Mouse (Mus musculus) bone marrow, adult 2 months (tissue): ENCODE data around the gene Asb2. TPM values are rescaled to one million over a fixed set of nuclear protein-coding genes. Genes with fewer than 3 reads are reported as not detected.

Experiments used
- H3K27ac ChIP-seq: fragments of 200-500 bp; 2 replicates; pipeline ENCODE4 v1.5.1; 2012; ENCODE audit warnings: low read depth, mild to moderate bottlenecking, control low read depth, inconsistent platforms, low read length; ENCODE audit not compliant: control insufficient read depth, poor library complexity, insufficient read depth
- H3K4me1 ChIP-seq: fragments of 200-500 bp; 2 replicates; pipeline ENCODE4 v1.6.1; 2011; ENCODE audit warnings: low read length; ENCODE audit not compliant: control insufficient read depth, insufficient read depth
- H3K4me3 ChIP-seq: fragments of 200-500 bp; replicated peaks from 2 replicates; pipeline ENCODE3; 2011; ENCODE audit warnings: mild to moderate bottlenecking, low read depth, low read length, control low read depth; ENCODE audit not compliant: control insufficient read depth
- CTCF ChIP-seq: fragments of 200-500 bp; IDR thresholded peaks from 2 replicates; pipeline ENCODE4 v1.5.1; 2011; ENCODE audit warnings: low read length, control low read depth; ENCODE audit not compliant: control insufficient read depth, insufficient read depth
- POLR2A ChIP-seq: fragments of 200-500 bp; IDR thresholded peaks from 2 replicates; pipeline ENCODE4 v1.6.1; 2011; ENCODE audit warnings: low read depth, mild to moderate bottlenecking, control low read depth, low read length, borderline replicate concordance; ENCODE audit not compliant: control insufficient read depth
- WGBS: fragments of 180-500 bp; shearing (Covaris S2); methylation state at CpG from one replicate; pipeline ENCODE4 v1.1.7; 2018; 5-methylcytosine and 5-hydroxymethylcytosine counted together
- polyA plus RNA-seq: library from polyadenylated mRNA; stranded (reverse); fragments of >200 nt; gene quantifications from 2 replicates; pipeline ENCODE4 v1.2.4, GENCODE M21; 2011; ENCODE audit warnings: low replicate concordance; ENCODE audit not compliant: missing spikeins, insufficient read depth, insufficient read length

The Asb2 gene
- polyA plus RNA-seq, 1 experiment: 2.8 TPM

DNA sequence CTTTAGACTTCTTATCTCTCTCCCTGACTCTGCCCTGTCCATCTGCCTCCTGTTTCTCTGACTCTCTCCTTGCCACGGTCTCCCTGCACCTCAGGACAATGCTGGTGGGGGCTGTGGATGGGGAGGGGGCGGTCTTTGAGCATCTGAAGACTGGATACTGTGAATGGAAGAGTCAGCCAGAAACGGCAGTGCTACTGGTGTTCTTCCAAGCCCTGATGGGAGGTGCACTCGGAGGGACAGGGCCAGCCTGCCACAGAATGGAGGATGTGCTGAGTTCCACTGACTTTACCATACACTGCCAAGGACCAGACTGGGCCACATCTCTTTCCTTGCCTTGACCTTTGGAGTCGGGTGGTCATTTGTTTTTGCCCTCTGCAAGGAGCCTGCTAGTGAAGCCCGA, 72.9 kb downstream of the Asb2 start:
- H3K4me1 ChIP-seq: no peaks in the 10 kb centered on the region; the same call in 1 of the 2 replicates
- 60% methylated on average over 6 of the region's 6 CpGs for WGBS
- no peak overlapping the region for H3K4me3 ChIP-seq
- no peak for TF ChIP-seq POLR2A
- no peak for TF ChIP-seq CTCF
- no peak overlapping the region for H3K27ac ChIP-seq

DNA sequence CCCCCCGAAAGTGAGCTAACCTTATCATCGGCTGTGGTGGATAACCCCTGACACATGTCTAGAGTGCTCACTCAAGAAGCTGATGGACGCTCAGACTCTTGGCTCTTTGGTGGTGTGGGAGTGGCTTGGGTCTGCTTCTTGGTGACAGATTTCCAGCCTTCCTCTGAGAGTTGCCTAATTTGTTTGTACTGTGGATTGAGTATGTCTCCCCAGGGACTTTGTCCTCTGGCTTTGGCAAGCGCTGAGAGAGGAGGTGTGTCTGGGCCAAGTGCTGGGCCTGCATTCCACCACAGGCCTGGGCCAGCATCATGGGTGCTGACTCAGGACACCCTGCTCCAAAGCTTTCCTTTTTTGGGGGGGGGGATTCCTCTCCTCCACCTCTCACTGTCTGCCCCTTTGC, 73.9 kb downstream of the Asb2 start:
- TF ChIP-seq POLR2A (no peak), CTCF (no peak)
- WGBS: 64% methylated on average over 4 of the region's 4 CpGs
- Histone ChIP-seq H3K4me3 (no peak overlapping the region), H3K27ac (no peak overlapping the region), H3K4me1 (no peaks in the 10 kb centered on the region; the same call in 1 of the 2 replicates)

DNA sequence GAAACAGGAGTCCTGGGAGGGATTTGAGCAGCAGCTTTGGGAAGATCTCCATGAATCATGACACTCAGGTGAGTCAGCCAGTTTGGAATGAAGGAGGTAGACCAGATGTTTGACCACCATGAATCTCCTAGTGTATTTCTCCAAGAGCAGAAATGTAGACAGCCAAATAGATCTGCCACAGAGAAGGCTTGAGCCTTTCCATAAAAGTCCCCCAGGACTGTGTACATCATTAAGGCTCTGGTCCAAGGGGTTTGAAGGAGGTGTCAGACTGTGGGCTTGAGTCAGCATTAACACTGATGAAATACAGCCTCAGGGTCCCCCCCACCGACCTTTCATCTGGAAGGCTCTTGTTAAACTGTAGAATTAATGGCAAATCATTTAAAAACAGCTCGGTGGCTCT, 74.3 kb downstream of the Asb2 start:
- WGBS: 57% methylated on average over 2 of the region's 2 CpGs
- no peak overlapping the region for H3K27ac ChIP-seq
- H3K4me1 ChIP-seq: no peaks in the 10 kb centered on the region; the same call in 1 of the 2 replicates
- no peak for TF ChIP-seq CTCF
- no peak overlapping the region for H3K4me3 ChIP-seq

DNA sequence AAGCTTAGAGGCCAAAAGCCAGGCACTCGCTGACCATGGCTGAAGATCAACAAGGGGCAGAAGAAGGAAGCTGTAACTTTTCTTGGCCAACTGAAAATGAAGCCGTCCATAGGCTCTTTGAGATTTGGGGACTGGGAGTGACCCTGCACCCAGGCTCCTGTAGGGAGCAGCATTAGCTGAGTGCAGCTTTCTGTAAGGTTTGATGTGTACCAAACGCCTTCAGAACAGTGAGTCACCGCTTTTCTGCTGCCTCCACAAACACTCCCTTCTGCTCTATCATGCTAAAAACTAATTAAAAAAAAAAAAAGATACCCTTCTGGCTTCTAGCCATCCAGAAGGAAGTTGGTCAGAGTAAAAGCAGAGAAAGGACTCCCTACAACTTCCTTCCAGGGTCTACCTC, 79.4 kb downstream of the Asb2 start:
- TF ChIP-seq CTCF (no peak), POLR2A (no peak)

DNA sequence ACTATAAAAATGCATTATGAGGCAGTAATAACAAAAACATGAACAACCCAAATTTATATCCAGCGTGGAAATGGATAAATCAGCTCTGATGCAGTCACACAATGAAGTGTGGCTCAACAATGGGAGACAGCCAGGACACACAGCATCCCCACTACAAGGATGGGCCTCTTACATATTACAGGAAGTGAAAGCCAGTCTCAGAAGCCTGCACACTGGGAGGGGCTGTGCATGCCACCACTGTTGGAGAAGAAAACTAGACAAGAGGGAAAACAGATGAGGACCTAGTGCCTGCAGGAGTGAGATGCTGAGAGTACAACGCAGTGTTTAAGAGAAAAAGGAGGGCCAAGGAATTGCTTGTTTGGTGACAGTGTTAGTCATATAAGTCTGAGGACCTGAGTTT, 82.1 kb downstream of the Asb2 start:
- 72% methylated on average over 2 of the region's 2 CpGs for WGBS
- Histone ChIP-seq H3K4me3 (no peak overlapping the region), H3K27ac (no peak overlapping the region), H3K4me1 (no peaks in the 10 kb centered on the region)
- TF ChIP-seq POLR2A (no peak), CTCF (no peak)

More for the DNA sequence above, 79.4 kb downstream of the Asb2 start:
- WGBS: 30% methylated on average over 4 of the region's 4 CpGs
- Histone ChIP-seq H3K27ac (no peak overlapping the region), H3K4me1 (no peaks in the 10 kb centered on the region; the same call in 1 of the 2 replicates), H3K4me3 (no peak overlapping the region)

DNA sequence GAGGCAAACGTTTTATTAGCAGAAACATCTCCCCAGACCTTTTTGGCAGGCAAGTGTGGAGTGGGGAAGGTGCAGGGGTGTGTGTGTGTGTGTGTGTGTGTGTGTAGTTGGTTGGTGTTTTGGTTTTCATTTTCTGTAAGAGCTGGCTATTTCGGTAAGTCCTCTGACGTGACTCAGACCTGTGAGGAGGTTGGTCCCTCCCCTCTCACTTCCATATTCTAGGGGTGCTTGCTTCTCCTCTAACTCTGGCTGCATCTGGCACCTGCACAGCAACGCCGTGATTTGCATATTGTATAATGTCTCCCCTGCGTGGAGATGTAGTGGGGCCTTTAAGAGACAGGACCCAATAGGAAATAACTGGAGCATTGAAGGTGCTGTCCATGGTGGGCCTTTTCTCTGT, 82.8 kb downstream of the Asb2 start:
- no peak for TF ChIP-seq CTCF
- WGBS: 41% methylated on average over 6 of the region's 6 CpGs
- Histone ChIP-seq H3K4me3 (no peak overlapping the region), H3K4me1 (no peaks in the 10 kb centered on the region), H3K27ac (no peak overlapping the region)

DNA sequence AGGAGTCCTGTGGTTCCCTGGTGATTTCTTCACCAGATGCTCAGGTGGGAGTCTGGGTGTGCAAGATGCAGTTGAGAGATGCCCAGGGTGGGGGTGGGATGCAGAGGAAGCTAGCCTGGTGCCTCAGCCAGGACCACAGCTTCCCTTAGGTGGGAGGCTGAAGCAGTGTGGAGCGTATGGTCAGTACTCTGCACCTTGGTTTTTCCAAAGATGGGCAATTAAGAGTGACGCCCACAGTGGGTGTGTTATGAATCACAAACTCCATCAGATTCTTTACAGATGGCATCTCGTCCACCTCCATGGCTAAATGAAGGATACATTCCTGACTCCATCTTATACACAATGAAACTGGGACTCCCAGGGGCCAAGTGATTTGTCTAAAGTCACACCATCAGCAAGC, 83.6 kb downstream of the Asb2 start:
- Histone ChIP-seq H3K27ac (no peak overlapping the region), H3K4me1 (no peaks in the 10 kb centered on the region), H3K4me3 (no peak overlapping the region)
- TF ChIP-seq CTCF (no peak), POLR2A (no peak)
- 68% methylated on average over 3 of the region's 3 CpGs for WGBS

Other genes starting within 250 kb of the Asb2 start
- not detected in 2 replicates for gene Prima1, start 113.9 kb downstream of the Asb2 start, polyA plus RNA-seq
- gene Fam181a, start 45.0 kb downstream of the Asb2 start, polyA plus RNA-seq: not detected in 2 replicates
- gene Otub2, start 32.7 kb upstream of the Asb2 start, polyA plus RNA-seq: 9.0 and 13.3 TPM in 2 replicates
- 0.99 TPM in 1 of 2 replicates, not detected in the other for gene 9330161L09Rik, start 51.8 kb upstream of the Asb2 start, polyA plus RNA-seq
- gene Ddx24, start 69.8 kb upstream of the Asb2 start, polyA plus RNA-seq: 23.2 and 40.5 TPM in 2 replicates
- 114 and 211 TPM in 2 replicates for gene Ifi27, start 78.2 kb upstream of the Asb2 start, polyA plus RNA-seq
- 31.6 and 112 TPM in 2 replicates for gene Ifi27l2a, start 87.7 kb upstream of the Asb2 start, polyA plus RNA-seq
- gene Ifi27l2b, start 101.2 kb upstream of the Asb2 start, polyA plus RNA-seq: not detected in 2 replicates
- 0.62 TPM in 1 of 2 replicates, not detected in the other for gene Ppp4r4, start 176.3 kb upstream of the Asb2 start, polyA plus RNA-seq